Mouse (Mus musculus): Measurements from ENCODE around the gene Slc9a7. TPM values are rescaled to one million over a fixed set of nuclear protein-coding genes. Genes with fewer than 3 reads are reported as not detected.

Slc9a7 gene
- polyA plus RNA-seq, 1 experiment from 2014 or later: 3.5 TPM

GRCm38 (mm10) chrX:20176792-20177191 lies 114.8 kb downstream of the Slc9a7 start:
- no peak overlapping the region for H3K4me3 ChIP-seq (ENCODE audit: low read depth, low read length)
- DNase-seq (ENCODE audit: low spot score) (no peak), ATAC-seq (ENCODE audit: low read depth) (no peak)
- H3K4me2 ChIP-seq (ENCODE audit: low read depth, low read length): no peak overlapping the region
- WGBS: 81% methylated on average over 1 of the region's 1 CpGs
- H3K27me3 ChIP-seq (replicated peaks; ENCODE audit: control insufficient read depth, insufficient read depth, low read length): no peaks in the 10 kb centered on the region
- H3K27ac ChIP-seq (replicated peaks; ENCODE audit: low read depth, low read length): no peak overlapping the region
- no peaks in the 10 kb centered on the region for H3K9me3 ChIP-seq (ENCODE audit: control insufficient read depth, low read length)
- no peak overlapping the region for H3K9ac ChIP-seq (ENCODE audit: low read depth, low read length)
- H3K36me3 ChIP-seq (ENCODE audit: control insufficient read depth, insufficient read depth, low read length): no peaks in the 10 kb centered on the region
- H3K4me1 ChIP-seq (ENCODE audit: control insufficient read depth, insufficient read depth, low read length): no peaks in the 10 kb centered on the region

- Histone ChIP-seq H3K9ac (ENCODE audit: low read depth, low read length) (no peak overlapping the region), H3K9me3 (ENCODE audit: control insufficient read depth, low read length) (no peaks in the 10 kb centered on the region), H3K4me2 (ENCODE audit: low read depth, low read length) (no peak overlapping the region), H3K36me3 (ENCODE audit: control insufficient read depth, insufficient read depth, low read length) (no peaks in the 10 kb centered on the region), H3K27me3 (replicated peaks; ENCODE audit: control insufficient read depth, insufficient read depth, low read length) (no peaks in the 10 kb centered on the region), H3K4me3 (ENCODE audit: low read depth, low read length) (no peak overlapping the region), H3K4me1 (ENCODE audit: control insufficient read depth, insufficient read depth, low read length) (no peaks in the 10 kb centered on the region), H3K27ac (replicated peaks; ENCODE audit: low read depth, low read length) (no peak overlapping the region)
- no peak for ATAC-seq (ENCODE audit: low read depth)
- no peak for DNase-seq (ENCODE audit: low spot score)
These were observed 123.2 kb downstream of the Slc9a7 start for GRCm38 (mm10) chrX:20168430-20168829.

DNA sequence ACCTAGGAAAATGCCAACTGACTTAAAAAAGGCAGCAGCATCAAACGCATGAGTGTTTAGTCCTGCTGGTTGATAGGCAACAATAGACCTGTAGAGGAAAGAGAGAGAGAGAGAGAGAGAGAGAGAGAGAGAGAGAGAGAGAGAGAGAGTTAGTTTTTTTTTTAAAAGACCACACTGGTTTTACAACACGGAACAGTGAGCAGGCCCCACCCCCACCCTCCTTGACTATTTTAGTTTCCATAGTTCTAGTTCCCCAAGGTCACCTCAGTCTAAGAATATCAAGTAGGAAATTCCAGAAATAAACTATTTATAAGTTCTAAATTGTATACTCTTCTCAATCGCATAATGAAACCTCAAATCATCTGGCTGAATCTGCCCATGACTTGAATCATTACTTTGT lies 126.6 kb downstream of the Slc9a7 start:
- no peak for ATAC-seq (ENCODE audit: low read depth)
- no peaks in the 10 kb centered on the region for H3K27me3 ChIP-seq (replicated peaks; ENCODE audit: control insufficient read depth, insufficient read depth, low read length)
- 66% methylated on average over 3 of the region's 3 CpGs for WGBS

GRCm38 (mm10) chrX:20162322-20162711 lies 129.3 kb downstream of the Slc9a7 start:
- H3K27me3 ChIP-seq (replicated peaks; ENCODE audit: control insufficient read depth, insufficient read depth, low read length): no peaks in the 10 kb centered on the region
- 11% methylated on average over 4 of the region's 4 CpGs for WGBS
- no peaks in the 10 kb centered on the region for H3K9me3 ChIP-seq (ENCODE audit: control insufficient read depth, low read length)
- H3K27ac ChIP-seq (replicated peaks; ENCODE audit: low read depth, low read length): no peak overlapping the region
- no peak overlapping the region for H3K4me3 ChIP-seq (ENCODE audit: low read depth, low read length)
- ATAC-seq (ENCODE audit: low read depth) (peak; percentile 81), DNase-seq (ENCODE audit: low spot score) (peak; percentile 67)
- H3K36me3 ChIP-seq (ENCODE audit: control insufficient read depth, insufficient read depth, low read length): no peaks in the 10 kb centered on the region
- H3K4me2 ChIP-seq (ENCODE audit: low read depth, low read length): no peak overlapping the region
- no peaks in the 10 kb centered on the region for H3K4me1 ChIP-seq (ENCODE audit: control insufficient read depth, insufficient read depth, low read length)
- H3K9ac ChIP-seq (ENCODE audit: low read depth, low read length): no peak overlapping the region

More for the DNA sequence above, 126.6 kb downstream of the Slc9a7 start:
- Histone ChIP-seq H3K27ac (replicated peaks; ENCODE audit: low read depth, low read length) (no peak overlapping the region), H3K4me1 (ENCODE audit: control insufficient read depth, insufficient read depth, low read length) (no peaks in the 10 kb centered on the region), H3K36me3 (ENCODE audit: control insufficient read depth, insufficient read depth, low read length) (no peaks in the 10 kb centered on the region), H3K9ac (ENCODE audit: low read depth, low read length) (no peak overlapping the region), H3K4me3 (ENCODE audit: low read depth, low read length) (no peak overlapping the region), H3K4me2 (ENCODE audit: low read depth, low read length) (no peak overlapping the region), H3K9me3 (ENCODE audit: control insufficient read depth, low read length) (no peaks in the 10 kb centered on the region)
- DNase-seq (ENCODE audit: low spot score): no peak

GRCm38 (mm10) chrX:20161687-20162321 lies 129.8 kb downstream of the Slc9a7 start:
- ATAC-seq (ENCODE audit: low read depth) (no peak), DNase-seq (ENCODE audit: low spot score) (no peak)
- no peak overlapping the region for H3K4me3 ChIP-seq (ENCODE audit: low read depth, low read length)
- H3K4me2 ChIP-seq (ENCODE audit: low read depth, low read length): no peak overlapping the region
- no peaks in the 10 kb centered on the region for H3K36me3 ChIP-seq (ENCODE audit: control insufficient read depth, insufficient read depth, low read length)
- WGBS: 53% methylated on average over 9 of the region's 9 CpGs
- H3K27ac ChIP-seq (replicated peaks; ENCODE audit: low read depth, low read length): no peak overlapping the region
- no peaks in the 10 kb centered on the region for H3K4me1 ChIP-seq (ENCODE audit: control insufficient read depth, insufficient read depth, low read length)
- no peaks in the 10 kb centered on the region for H3K9me3 ChIP-seq (ENCODE audit: control insufficient read depth, low read length)
- no peaks in the 10 kb centered on the region for H3K27me3 ChIP-seq (replicated peaks; ENCODE audit: control insufficient read depth, insufficient read depth, low read length)
- H3K9ac ChIP-seq (ENCODE audit: low read depth, low read length): no peak overlapping the region

DNA sequence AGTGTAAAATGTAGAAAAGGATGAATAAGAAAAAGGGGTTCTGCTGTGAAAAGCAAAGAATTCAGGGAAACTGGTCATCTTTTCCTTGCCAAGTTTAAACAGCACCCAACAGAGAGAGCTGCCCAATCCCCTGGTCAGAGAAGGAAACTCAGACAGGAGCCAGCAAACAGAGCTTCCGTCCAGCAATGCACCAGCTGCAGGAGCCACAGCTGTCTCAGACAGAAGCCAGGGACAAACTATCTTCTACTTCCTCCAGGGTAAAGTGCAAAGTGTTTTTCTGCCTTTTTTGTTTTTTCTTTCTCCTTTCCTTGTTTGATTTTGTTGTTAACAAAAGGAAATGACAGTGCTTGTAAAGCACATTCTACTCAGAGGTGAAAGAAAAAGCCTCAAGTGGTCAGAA lies 131.3 kb downstream of the Slc9a7 start:
- WGBS: 17% methylated on average over 1 of the region's 1 CpGs
- no peaks in the 10 kb centered on the region for H3K27me3 ChIP-seq (replicated peaks; ENCODE audit: control insufficient read depth, insufficient read depth, low read length)
- no peaks in the 10 kb centered on the region for H3K4me1 ChIP-seq (ENCODE audit: control insufficient read depth, insufficient read depth, low read length)
- no peak overlapping the region for H3K4me3 ChIP-seq (ENCODE audit: low read depth, low read length)
- H3K27ac ChIP-seq (replicated peaks; ENCODE audit: low read depth, low read length): no peak overlapping the region
- no peaks in the 10 kb centered on the region for H3K9me3 ChIP-seq (ENCODE audit: control insufficient read depth, low read length)
- no peaks in the 10 kb centered on the region for H3K36me3 ChIP-seq (ENCODE audit: control insufficient read depth, insufficient read depth, low read length)
- H3K4me2 ChIP-seq (ENCODE audit: low read depth, low read length): no peak overlapping the region
- no peak overlapping the region for H3K9ac ChIP-seq (ENCODE audit: low read depth, low read length)
- DNase-seq (ENCODE audit: low spot score) (no peak), ATAC-seq (ENCODE audit: low read depth) (no peak)

- Histone ChIP-seq H3K27ac (replicated peaks; ENCODE audit: low read depth, low read length) (no peak overlapping the region), H3K4me3 (ENCODE audit: low read depth, low read length) (no peak overlapping the region), H3K9me3 (ENCODE audit: control insufficient read depth, low read length) (no peaks in the 10 kb centered on the region), H3K9ac (ENCODE audit: low read depth, low read length) (no peak overlapping the region), H3K27me3 (replicated peaks; ENCODE audit: control insufficient read depth, insufficient read depth, low read length) (no peaks in the 10 kb centered on the region), H3K4me2 (ENCODE audit: low read depth, low read length) (no peak overlapping the region), H3K4me1 (ENCODE audit: control insufficient read depth, insufficient read depth, low read length) (no peaks in the 10 kb centered on the region), H3K36me3 (ENCODE audit: control insufficient read depth, insufficient read depth, low read length) (no peaks in the 10 kb centered on the region)
- 9% methylated on average over 2 of the region's 2 CpGs for WGBS
- DNase-seq (ENCODE audit: low spot score): peak; percentile 25
- ATAC-seq (ENCODE audit: low read depth): no peak
These were observed 134.1 kb downstream of the Slc9a7 start for GRCm38 (mm10) chrX:20157519-20157918.

GRCm38 (mm10) chrX:20129466-20129865 lies 162.1 kb downstream of the Slc9a7 start:
- H3K9ac ChIP-seq (ENCODE audit: low read depth, low read length): no peak overlapping the region
- no peak overlapping the region for H3K4me3 ChIP-seq (ENCODE audit: low read depth, low read length)
- no peaks in the 10 kb centered on the region for H3K36me3 ChIP-seq (ENCODE audit: control insufficient read depth, insufficient read depth, low read length)
- ATAC-seq (ENCODE audit: low read depth) (no peak), DNase-seq (ENCODE audit: low spot score) (no peak)
- no peaks in the 10 kb centered on the region for H3K9me3 ChIP-seq (ENCODE audit: control insufficient read depth, low read length)
- H3K4me1 ChIP-seq (ENCODE audit: control insufficient read depth, insufficient read depth, low read length): no peaks in the 10 kb centered on the region
- no peaks in the 10 kb centered on the region for H3K27me3 ChIP-seq (replicated peaks; ENCODE audit: control insufficient read depth, insufficient read depth, low read length)
- no peak overlapping the region for H3K4me2 ChIP-seq (ENCODE audit: low read depth, low read length)
- no peak overlapping the region for H3K27ac ChIP-seq (replicated peaks; ENCODE audit: low read depth, low read length)
- 64% methylated on average over 1 of the region's 1 CpGs for WGBS

- Histone ChIP-seq H3K4me1 (ENCODE audit: control insufficient read depth, insufficient read depth, low read length) (no peaks in the 10 kb centered on the region), H3K27me3 (replicated peaks; ENCODE audit: control insufficient read depth, insufficient read depth, low read length) (no peaks in the 10 kb centered on the region), H3K4me3 (ENCODE audit: low read depth, low read length) (no peak overlapping the region), H3K36me3 (ENCODE audit: control insufficient read depth, insufficient read depth, low read length) (no peaks in the 10 kb centered on the region), H3K4me2 (ENCODE audit: low read depth, low read length) (no peak overlapping the region), H3K9ac (ENCODE audit: low read depth, low read length) (no peak overlapping the region), H3K27ac (replicated peaks; ENCODE audit: low read depth, low read length) (no peak overlapping the region), H3K9me3 (ENCODE audit: control insufficient read depth, low read length) (no peaks in the 10 kb centered on the region)
- no peak for ATAC-seq (ENCODE audit: low read depth)
- DNase-seq (ENCODE audit: low spot score): no peak
These were observed 162.7 kb downstream of the Slc9a7 start for GRCm38 (mm10) chrX:20128951-20129350.

All from embryonic facial prominence, embryonic 14.5 days (tissue).